Mouse (Mus musculus): ENCODE data around the gene Usp2. TPM values are rescaled to one million over a fixed set of nuclear protein-coding genes. Genes with fewer than 3 reads are reported as not detected.

Gene Usp2
- total and polyA plus RNA-seq, 3 experiments = 3.6 to 13.9 TPM; not detected in 1

DNA sequence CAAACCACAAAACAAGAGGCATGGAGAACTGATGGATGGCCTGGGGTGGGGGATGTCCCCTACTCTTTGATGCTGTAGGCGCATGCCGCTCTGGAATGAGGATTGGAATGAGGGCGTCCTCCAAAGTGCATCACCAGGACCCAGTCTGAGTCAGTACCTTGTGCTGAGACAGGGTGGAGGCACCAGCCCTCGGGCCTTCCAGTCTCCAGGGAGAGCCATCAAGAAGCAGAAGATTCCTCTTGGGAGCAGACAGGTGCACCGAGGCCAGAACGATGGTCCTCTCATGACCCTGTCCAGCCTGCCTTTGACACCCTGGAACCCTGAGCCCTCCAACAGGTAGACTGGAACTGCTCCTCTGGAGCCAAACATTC, 1.1 kb downstream of the Usp2 start:
- no peaks in the 10 kb centered on the region for H3K27me3 ChIP-seq (ENCODE audit: control insufficient read depth in 1 of 2, insufficient read depth in 2 of 2, low read length in 2 of 2)
- TF ChIP-seq MXI1 (IDR thresholded peaks at IDR 0.05; ENCODE audit: low read depth, low read length) = no peak
- TF ChIP-seq SMC3 (IDR thresholded peaks at IDR 0.05; ENCODE audit: low read depth, low read length) = no peak
- no peak for TF ChIP-seq MYB (IDR thresholded peaks at IDR 0.05; ENCODE audit: low read depth, low read length)
- no peak for TF ChIP-seq MEF2A (IDR thresholded peaks at IDR 0.05; ENCODE audit: extremely low read depth, insufficient replicate concordance, low read depth, low read length, poor library complexity, severe bottlenecking)
- TF ChIP-seq TAL1 (IDR thresholded peaks at IDR 0.05; ENCODE audit: low read length) = no peak
- TF ChIP-seq EP300 (IDR thresholded peaks at IDR 0.05; ENCODE audit: low read depth in 1 of 2, low read length in 2 of 2) = no peak
- H3K27ac ChIP-seq (ENCODE audit: control insufficient read depth, low read depth, low read length) = no peak overlapping the region
- H3K79me2 ChIP-seq (ENCODE audit: control insufficient read depth, insufficient read depth, low read length, poor library complexity) = no peaks in the 10 kb centered on the region; the same call in 1 of the 2 replicates
- H3K9ac ChIP-seq (ENCODE audit: control insufficient read depth, low read depth, low read length, poor library complexity, severe bottlenecking) = no peak overlapping the region
- H3K4me1 ChIP-seq (ENCODE audit: control insufficient read depth in 1 of 2, insufficient read depth in 2 of 2, low read length in 2 of 2) = peaks cover 0 to 10% of the 10 kb centered on the region in 2 experiments; a peak in 2 of 4 replicates
- H3K4me3 ChIP-seq (ENCODE audit: control insufficient read depth in 1 of 2, insufficient read depth in 1 of 2, low read depth in 2 of 2, low read length in 2 of 2) = no peak overlapping the region
- no peaks in the 10 kb centered on the region for H3K9me3 ChIP-seq (replicated peaks; ENCODE audit: insufficient read depth, low read length)
- no peak for DNase-seq (ENCODE audit: low read depth, low spot score)
- H3K36me3 ChIP-seq (ENCODE audit: control insufficient read depth in 1 of 2, insufficient read depth in 2 of 2, low read length in 2 of 2) = peaks cover 0 to 3% of the 10 kb centered on the region in 2 experiments; a peak in 1 of 4 replicates

DNA sequence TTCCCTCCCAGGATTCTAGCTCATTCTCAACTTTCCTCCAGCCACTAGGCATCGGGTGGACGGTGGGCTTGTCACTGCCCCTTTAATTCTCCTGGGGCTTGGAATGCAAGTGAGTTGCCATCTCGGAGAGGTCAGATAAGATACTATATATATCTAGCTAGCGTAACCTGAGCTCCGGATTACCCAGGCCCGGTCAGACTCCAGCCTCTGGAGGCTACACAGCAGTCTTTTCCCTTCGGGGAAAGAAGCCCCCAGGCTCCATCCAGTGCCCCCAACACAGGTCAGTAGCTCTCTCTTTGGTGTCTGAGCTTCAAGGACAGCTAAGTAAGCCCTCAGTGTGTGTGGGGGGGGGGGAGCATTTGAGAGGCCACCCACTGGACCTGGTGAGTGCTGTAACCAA, 2.4 kb downstream of the Usp2 start:
- no peaks in the 10 kb centered on the region for H3K27me3 ChIP-seq (ENCODE audit: control insufficient read depth in 1 of 2, insufficient read depth in 2 of 2, low read length in 2 of 2)

DNA sequence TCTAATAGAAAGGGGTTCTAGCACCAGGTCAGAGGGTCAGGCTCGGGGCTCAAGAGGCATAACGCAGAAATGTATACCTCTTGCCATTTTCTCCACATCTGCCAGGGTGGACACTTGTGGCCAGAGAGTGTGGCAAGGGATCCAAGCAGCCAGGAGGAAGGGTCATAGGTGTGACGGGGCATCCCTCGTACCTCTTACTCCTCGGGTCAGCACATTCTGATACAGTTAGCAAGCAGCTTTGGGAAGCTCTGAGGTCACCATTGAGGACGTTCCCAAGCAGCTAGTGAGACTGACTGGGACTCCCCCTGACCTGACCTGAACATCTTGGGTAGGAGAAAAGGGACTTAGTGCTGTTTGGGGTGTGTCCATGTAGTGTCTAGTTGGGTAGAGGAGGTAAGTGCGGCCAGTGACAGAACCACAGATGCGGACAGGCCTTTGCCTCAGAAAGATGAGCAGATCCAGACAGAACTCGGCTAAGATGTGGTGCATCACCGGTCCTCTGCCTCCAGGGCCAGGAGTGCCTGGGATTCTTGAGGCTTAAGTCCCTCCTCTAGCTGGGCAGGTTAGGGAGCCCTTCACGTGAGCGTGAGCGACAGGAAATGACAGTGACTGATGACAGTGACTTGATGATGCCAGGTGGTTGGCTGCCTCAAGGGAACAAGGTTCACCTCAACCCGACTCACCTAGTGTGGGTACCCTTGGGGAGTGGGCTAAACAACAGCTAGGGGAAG, 3.5 kb downstream of the Usp2 start:
- Histone ChIP-seq H3K27ac (ENCODE audit: control insufficient read depth, low read depth, low read length) (no peak overlapping the region), H3K4me1 (ENCODE audit: control insufficient read depth in 1 of 2, insufficient read depth in 2 of 2, low read length in 2 of 2) (peaks cover 0 to 10% of the 10 kb centered on the region in 2 experiments; a peak in 1 of 4 replicates), H3K79me2 (ENCODE audit: control insufficient read depth, insufficient read depth, low read length, poor library complexity) (no peaks in the 10 kb centered on the region; the same call in 1 of the 2 replicates), H3K36me3 (ENCODE audit: control insufficient read depth in 1 of 2, insufficient read depth in 2 of 2, low read length in 2 of 2) (peaks cover 0 to 3% of the 10 kb centered on the region in 2 experiments; a peak in 1 of 4 replicates), H3K27me3 (ENCODE audit: control insufficient read depth in 1 of 2, insufficient read depth in 2 of 2, low read length in 2 of 2) (no peaks in the 10 kb centered on the region), H3K9me3 (replicated peaks; ENCODE audit: insufficient read depth, low read length) (no peaks in the 10 kb centered on the region), H3K9ac (ENCODE audit: control insufficient read depth, low read depth, low read length, poor library complexity, severe bottlenecking) (no peak overlapping the region), H3K4me3 (ENCODE audit: control insufficient read depth in 1 of 2, insufficient read depth in 1 of 2, low read depth in 2 of 2, low read length in 2 of 2) (no peak overlapping the region)
- no peak for DNase-seq (ENCODE audit: low read depth, low spot score)
- TF ChIP-seq USF2 (IDR thresholded peaks at IDR 0.05; ENCODE audit: borderline replicate concordance in 1 of 2, insufficient read depth in 1 of 2, low read depth in 1 of 2, low read length in 2 of 2) = no peak
- no peak for TF ChIP-seq ZKSCAN1 (IDR thresholded peaks at IDR 0.05; ENCODE audit: low read depth, low read length)
- no peak for TF ChIP-seq MAFK (IDR thresholded peaks at IDR 0.05; ENCODE audit: borderline replicate concordance, low read depth, low read length)
- TF ChIP-seq CHD1 (IDR thresholded peaks at IDR 0.05; ENCODE audit: low read depth, low read length) = no peak
- TF ChIP-seq SMC3 (IDR thresholded peaks at IDR 0.05; ENCODE audit: low read depth, low read length) = no peak
- no peak for TF ChIP-seq TBP (IDR thresholded peaks at IDR 0.05; ENCODE audit: low read depth, low read length)
- no peak for TF ChIP-seq NELFE (IDR thresholded peaks at IDR 0.05; ENCODE audit: low read depth, low read length)
- no peak for TF ChIP-seq EP300 (IDR thresholded peaks at IDR 0.05; ENCODE audit: low read depth in 1 of 2, low read length in 2 of 2)
- no peak for TF ChIP-seq UBTF (IDR thresholded peaks at IDR 0.05; ENCODE audit: borderline replicate concordance, insufficient read depth, low read depth, low read length)
- no peak for TF ChIP-seq CHD2 (IDR thresholded peaks at IDR 0.05; ENCODE audit: low read length)
- no peak for TF ChIP-seq POLR2AphosphoS5 (IDR thresholded peaks at IDR 0.05; ENCODE audit: borderline replicate concordance, low read depth, low read length)
- TF ChIP-seq KAT2A (conservative IDR thresholded peaks at IDR 0.05; ENCODE audit: low read depth, low read length) = no peak
- TF ChIP-seq MYC (IDR thresholded peaks at IDR 0.05; ENCODE audit: low read depth, low read length) = no peak

More for the DNA sequence above, 2.4 kb downstream of the Usp2 start:
- DNase-seq (ENCODE audit: low read depth, low spot score) = no peak
- Histone ChIP-seq H3K9ac (ENCODE audit: control insufficient read depth, low read depth, low read length, poor library complexity, severe bottlenecking) (no peak overlapping the region), H3K4me1 (ENCODE audit: control insufficient read depth in 1 of 2, insufficient read depth in 2 of 2, low read length in 2 of 2) (peaks cover 0 to 10% of the 10 kb centered on the region in 2 experiments; a peak in 2 of 4 replicates), H3K36me3 (ENCODE audit: control insufficient read depth in 1 of 2, insufficient read depth in 2 of 2, low read length in 2 of 2) (peaks cover 0 to 3% of the 10 kb centered on the region in 2 experiments; a peak in 1 of 4 replicates), H3K4me3 (ENCODE audit: control insufficient read depth in 1 of 2, insufficient read depth in 1 of 2, low read depth in 2 of 2, low read length in 2 of 2) (no peak overlapping the region), H3K79me2 (ENCODE audit: control insufficient read depth, insufficient read depth, low read length, poor library complexity) (no peaks in the 10 kb centered on the region; the same call in 1 of the 2 replicates), H3K27ac (ENCODE audit: control insufficient read depth, low read depth, low read length) (no peak overlapping the region), H3K9me3 (replicated peaks; ENCODE audit: insufficient read depth, low read length) (no peaks in the 10 kb centered on the region)
- TF ChIP-seq NRF1 (IDR thresholded peaks at IDR 0.05; ENCODE audit: insufficient read depth, low read depth, low read length, poor library complexity, severe bottlenecking) (no peak), MEF2A (IDR thresholded peaks at IDR 0.05; ENCODE audit: extremely low read depth, insufficient replicate concordance, low read depth, low read length, poor library complexity, severe bottlenecking) (no peak), ZNF384 (IDR thresholded peaks at IDR 0.05; ENCODE audit: low read depth, low read length) (no peak), GATA1 (IDR thresholded peaks at IDR 0.05; ENCODE audit: low read depth, low read length) (no peak), MYB (IDR thresholded peaks at IDR 0.05; ENCODE audit: low read depth, low read length) (no peak), BHLHE40 (IDR thresholded peaks at IDR 0.05; ENCODE audit: borderline replicate concordance, low read depth, low read length) (no peak), MAFK (IDR thresholded peaks at IDR 0.05; ENCODE audit: borderline replicate concordance, low read depth, low read length) (no peak), MXI1 (IDR thresholded peaks at IDR 0.05; ENCODE audit: low read depth, low read length) (no peak), ELF1 (IDR thresholded peaks at IDR 0.05; ENCODE audit: low read depth, low read length) (no peak), POLR2AphosphoS2 (IDR thresholded peaks at IDR 0.05; ENCODE audit: low read length) (no peak), CHD2 (IDR thresholded peaks at IDR 0.05; ENCODE audit: low read length) (no peak), POLR2A (IDR thresholded peaks at IDR 0.05; ENCODE audit: control insufficient read depth in 1 of 2, insufficient read depth in 1 of 2, low read depth in 1 of 2, low read length in 2 of 2, poor library complexity in 1 of 2) (no peak), HCFC1 (IDR thresholded peaks at IDR 0.05; ENCODE audit: low read depth, low read length) (no peak), ZKSCAN1 (IDR thresholded peaks at IDR 0.05; ENCODE audit: low read depth, low read length) (no peak), MAX (IDR thresholded peaks at IDR 0.05; ENCODE audit: low read length) (no peak), MYC (IDR thresholded peaks at IDR 0.05; ENCODE audit: low read depth, low read length) (no peak)

Data from MEL (cell line).